Mouse (Mus musculus) Muller cell, postnatal 12 days (primary cell): ENCODE results near the gene Trat1.

Source experiments
- DNase-seq: peaks from one replicate; pipeline ENCODE4 v3.0.0-alpha.2; 2015; ENCODE audit errors: inconsistent ontology term

The Trat1 gene

DNA sequence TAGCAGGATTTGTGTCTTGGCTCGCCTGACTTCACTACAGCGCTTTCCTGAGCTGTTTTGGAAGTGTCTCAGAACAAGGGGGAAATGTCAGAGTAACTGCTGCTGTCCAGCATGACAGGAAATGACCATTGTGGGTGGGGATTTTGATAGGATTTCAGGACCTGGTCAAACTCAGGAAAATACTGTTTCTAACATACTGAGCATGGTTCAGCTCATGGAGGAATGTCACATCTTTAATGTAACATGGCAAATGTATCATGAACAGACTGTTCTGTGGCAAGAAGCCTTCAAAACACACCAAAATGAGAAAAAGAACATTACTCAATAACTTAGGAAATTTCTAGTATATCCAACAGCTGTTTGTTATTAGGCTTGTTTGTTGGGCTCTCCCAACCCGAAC lies 52.1 kb downstream of the Trat1 start:
- DNase-seq, result no peak

DNA sequence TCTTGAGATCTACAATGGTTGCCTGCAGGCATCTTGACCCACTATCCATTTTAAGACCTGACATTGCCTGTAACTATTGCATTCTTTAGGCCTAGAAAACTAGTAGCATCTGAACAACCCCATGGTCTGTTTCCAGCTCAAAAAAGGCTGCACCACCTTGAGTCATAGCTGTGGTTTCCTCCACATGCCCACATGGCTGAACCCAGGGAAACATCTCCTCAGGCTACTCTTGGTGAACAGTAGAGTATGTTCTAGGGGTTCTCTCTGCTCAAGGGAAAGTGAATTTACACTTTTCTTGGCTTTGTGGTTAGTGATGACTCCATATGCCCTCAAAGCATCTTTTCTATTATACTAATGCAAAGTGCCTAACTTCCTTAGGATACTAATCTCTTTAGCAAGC lies 55.5 kb downstream of the Trat1 start:
- DNase-seq, result peak; percentile 9

DNA sequence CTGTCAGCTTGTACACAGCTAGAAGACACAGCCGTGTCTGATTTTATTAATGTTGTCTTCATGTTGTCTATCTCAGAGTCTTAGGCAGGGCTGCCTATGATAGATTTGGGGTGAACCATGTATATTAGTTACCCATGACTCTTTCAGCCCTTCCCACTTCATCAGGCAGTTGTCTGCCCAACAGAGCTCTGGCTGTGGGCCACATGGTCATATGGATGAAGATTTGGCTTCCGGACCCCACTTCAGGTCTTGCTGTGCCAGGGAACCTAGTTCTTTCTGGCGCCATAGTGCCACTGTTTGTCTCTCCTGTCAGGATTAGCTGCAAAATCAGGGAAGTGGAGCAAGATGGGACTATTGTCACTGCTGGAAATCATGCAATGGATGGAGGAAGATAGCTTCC lies 69.9 kb downstream of the Trat1 start:
- no peak for DNase-seq
